Mouse (Mus musculus) testis, adult 2 months (tissue): ENCODE data around the gene Slc17a5. TPM values are rescaled to one million over a fixed set of nuclear protein-coding genes. Genes with fewer than 3 reads are reported as not detected.
"Not testable (repeated sequence)": the region's sequence is repeated elsewhere in the genome, so short reads cannot be mapped to it uniquely, and the experiment has no call there.

ENCODE experiments used
- H3K27ac ChIP-seq: fragments of 200-500 bp; 2 replicates; pipeline ENCODE4 v1.5.1; 2012; ENCODE audit warnings: low read depth, low read length; ENCODE audit not compliant: control insufficient read depth, insufficient read depth
- H3K27me3 ChIP-seq: fragments of 200-500 bp; 2 replicates; pipeline ENCODE4 v1.6.1; 2012; ENCODE audit warnings: mild to moderate bottlenecking, low read length, moderate library complexity; ENCODE audit not compliant: control insufficient read depth, insufficient read depth
- H3K36me3 ChIP-seq: fragments of 200-500 bp; 2 replicates; pipeline ENCODE4 v1.6.1; 2012; ENCODE audit warnings: mild to moderate bottlenecking, low read length; ENCODE audit not compliant: control insufficient read depth, insufficient read depth
- H3K4me1 ChIP-seq: fragments of 200-500 bp; 2 replicates; pipeline ENCODE4 v1.6.1; 2012; ENCODE audit warnings: low read length; ENCODE audit not compliant: control insufficient read depth, insufficient read depth
- H3K4me3 ChIP-seq: fragments of 200-500 bp; 2 replicates; pipeline ENCODE4 v1.5.1; 2012; ENCODE audit warnings: low read depth, mild to moderate bottlenecking, low read length, moderate library complexity, mixed read lengths; ENCODE audit not compliant: control insufficient read depth
- CTCF ChIP-seq: fragments of 200-500 bp; IDR thresholded peaks from 2 replicates; pipeline ENCODE4 v1.5.1; 2012; ENCODE audit warnings: low read depth, mild to moderate bottlenecking, inconsistent platforms, low read length, moderate library complexity; ENCODE audit not compliant: control insufficient read depth, insufficient read depth, insufficient replicate concordance
- POLR2A ChIP-seq: fragments of 200-500 bp; IDR thresholded peaks from 2 replicates; pipeline ENCODE4 v1.6.1; 2012; ENCODE audit warnings: low read depth, mild to moderate bottlenecking, inconsistent platforms, low read length, moderate library complexity; ENCODE audit not compliant: control insufficient read depth
- polyA plus RNA-seq: library from polyadenylated mRNA; depleted of rRNA; stranded (reverse); fragments of >200 nt; gene quantifications from 2 replicates; pipeline ENCODE4 v1.2.3, GENCODE M21; 2012; rRNA removed

Gene Slc17a5
- polyA plus RNA-seq, 1 experiment: 2.2 TPM

GRCm38 (mm10) chr9:78491169-78491568 is 96.7 kb downstream of the Slc17a5 start:
- H3K4me3 ChIP-seq: no peak overlapping the region
- H3K27me3 ChIP-seq: no peaks in the 10 kb centered on the region
- H3K36me3 ChIP-seq: no peaks in the 10 kb centered on the region
- TF ChIP-seq CTCF (no peak), POLR2A (no peak)
- H3K27ac ChIP-seq: no peak overlapping the region
- no peaks in the 10 kb centered on the region for H3K4me1 ChIP-seq

- H3K27ac ChIP-seq: no peak within 1 kb of the TSS
Observed at GRCm38 (mm10) chr9:78488890-78489420, 98.9 kb downstream of the Slc17a5 start, which contains the start of gene Eef1a1. Gene Eef1a1 (minus strand): TSS chr9:78489151.

GRCm38 (mm10) chr9:78488021-78488420 is 99.8 kb downstream of the Slc17a5 start:
- H3K27ac ChIP-seq, H3K4me1 ChIP-seq, H3K27me3 ChIP-seq, H3K36me3 ChIP-seq, H3K4me3 ChIP-seq: not testable (repeated sequence)

More at GRCm38 (mm10) chr9:78488890-78489420, 98.9 kb downstream of the Slc17a5 start, which contains the start of gene Eef1a1:
- no peaks in the 10 kb centered on the region for H3K4me1 ChIP-seq
- no peaks in the 10 kb centered on the region for H3K27me3 ChIP-seq
- H3K4me3 ChIP-seq: peak within 1 kb of the TSS; percentile 56
- no peak for TF ChIP-seq POLR2A
- TF ChIP-seq CTCF: no peak
- H3K36me3 ChIP-seq: no peaks in the 10 kb centered on the region

Other genes with a start within 250 kb of the Slc17a5 start
- gene Gsta2, start 232.3 kb downstream of the Slc17a5 start, polyA plus RNA-seq: 8.7 and 12.8 TPM in 2 replicates
- 0.47 and 1.2 TPM in 2 replicates for gene Dppa5a, start 219.9 kb downstream of the Slc17a5 start, polyA plus RNA-seq
- gene Ooep, start 209.3 kb downstream of the Slc17a5 start, polyA plus RNA-seq: not detected in 2 replicates
- 3.0 and 4.0 TPM in 2 replicates for gene Ddx43, start 192.3 kb downstream of the Slc17a5 start, polyA plus RNA-seq
- 0.09 and 0.10 TPM in 2 replicates for gene Cgas, start 144.8 kb downstream of the Slc17a5 start, polyA plus RNA-seq
- 11.5 and 12.3 TPM in 2 replicates for gene Mto1, start 139.8 kb downstream of the Slc17a5 start, polyA plus RNA-seq
- 3.4 and 3.7 TPM in 2 replicates for gene Gm17324, start 139.3 kb downstream of the Slc17a5 start, polyA plus RNA-seq
- 2,003 and 2,102 TPM in 2 replicates for gene Eef1a1, start 98.9 kb downstream of the Slc17a5 start, polyA plus RNA-seq
- 6.1 and 7.6 TPM in 2 replicates for gene Cd109, start 27.5 kb upstream of the Slc17a5 start, polyA plus RNA-seq